Mouse (Mus musculus): ENCODE data around the gene Cdh26. TPM values are rescaled to one million over a fixed set of nuclear protein-coding genes. Genes with fewer than 3 reads are reported as not detected.
A peak's percentile ranks its signal among the peaks of the same experiment; 100 is the strongest.

Cdh26 gene
- polyA plus RNA-seq, 1 experiment from 2014 or later, result 3.9 TPM

DNA sequence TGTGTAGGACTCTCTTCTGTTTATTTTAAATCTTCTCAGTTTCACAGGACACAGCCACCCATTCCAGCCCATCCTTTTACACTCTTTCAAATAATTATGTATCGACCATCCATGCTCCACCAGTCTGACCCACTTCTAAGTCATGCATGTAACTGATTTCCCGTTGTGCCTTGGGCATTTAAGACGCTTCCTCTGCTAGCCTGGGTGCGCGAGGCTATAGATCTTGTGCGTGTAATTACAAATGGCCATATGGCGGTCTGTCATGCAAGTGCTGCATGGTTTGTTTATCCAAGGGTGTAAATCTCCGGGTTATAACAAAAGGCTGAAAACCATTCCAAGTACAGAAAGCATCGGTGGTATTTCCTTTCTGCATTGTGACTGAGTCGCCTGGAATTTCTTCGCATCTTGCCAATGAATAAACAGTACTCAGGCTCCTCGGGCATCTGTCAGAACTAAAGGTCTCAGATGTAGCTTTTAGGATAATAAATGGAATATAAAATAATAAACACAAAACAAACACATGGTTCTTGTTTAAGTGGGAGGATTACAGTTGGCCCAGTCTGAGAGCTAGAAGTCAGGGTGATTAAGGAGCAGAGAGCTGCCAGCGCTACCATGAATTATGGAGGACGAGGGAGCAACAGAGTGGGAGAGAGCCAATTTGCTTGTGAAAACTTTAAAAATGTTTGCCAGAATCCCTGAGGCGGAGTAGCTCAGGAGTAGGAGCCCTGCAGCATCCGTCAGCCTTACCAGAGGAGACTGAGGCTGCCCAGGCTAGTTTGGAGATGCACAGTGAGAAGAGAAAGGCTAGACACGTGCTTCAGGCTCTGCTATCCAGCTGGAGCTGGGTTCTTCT lies 24.6 kb downstream of the Cdh26 start:
- peak; percentile 91 for DNase-seq (ENCODE audit: low spot score)
- 15% methylated on average over 17 of the region's 17 CpGs for WGBS
- H3K27me3 ChIP-seq (replicated peaks; ENCODE audit: control insufficient read depth, insufficient read depth, low read length), result no peaks in the 10 kb centered on the region
- ATAC-seq (ENCODE audit: low read depth), result peak; percentile 87
- H3K9ac ChIP-seq (ENCODE audit: low read depth, low read length), result no peak overlapping the region
- peak overlapping the region; percentile 74 for H3K27ac ChIP-seq (replicated peaks; ENCODE audit: low read depth, low read length)
- no peak overlapping the region for H3K4me3 ChIP-seq (ENCODE audit: low read depth, low read length)
- peak overlapping the region; percentile 35 for H3K4me2 ChIP-seq (ENCODE audit: low read depth, low read length)
- H3K4me1 ChIP-seq (ENCODE audit: control insufficient read depth, insufficient read depth, low read length), result peaks cover 6% of the 10 kb centered on the region
- no peaks in the 10 kb centered on the region for H3K36me3 ChIP-seq (ENCODE audit: control insufficient read depth, insufficient read depth, low read length)
- no peaks in the 10 kb centered on the region for H3K9me3 ChIP-seq (ENCODE audit: control insufficient read depth, low read length)

DNA sequence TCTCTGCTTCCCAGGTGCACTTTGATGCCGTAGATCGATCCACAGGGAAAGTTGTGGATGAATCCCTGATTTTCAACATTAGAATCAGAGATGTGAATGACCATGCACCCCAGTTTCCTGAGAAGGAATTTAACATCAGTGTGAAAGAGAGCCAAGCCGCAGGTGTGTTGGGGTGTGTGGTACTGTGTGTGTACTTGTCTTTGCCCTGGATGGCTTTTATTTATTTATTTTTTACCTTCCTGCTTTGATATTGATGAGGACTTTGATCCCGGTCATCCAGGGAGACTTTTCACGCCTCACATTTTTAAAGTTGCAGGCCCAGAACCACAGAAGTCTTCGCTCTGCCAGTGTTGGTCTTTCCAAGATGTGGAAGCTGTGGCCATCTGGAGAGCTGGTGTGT lies 27.1 kb downstream of the Cdh26 start:
- Histone ChIP-seq H3K4me3 (ENCODE audit: low read depth, low read length) (no peak overlapping the region), H3K9me3 (ENCODE audit: control insufficient read depth, low read length) (no peaks in the 10 kb centered on the region), H3K4me2 (ENCODE audit: low read depth, low read length) (no peak overlapping the region), H3K4me1 (ENCODE audit: control insufficient read depth, insufficient read depth, low read length) (peaks cover 12% of the 10 kb centered on the region), H3K27ac (replicated peaks; ENCODE audit: low read depth, low read length) (no peak overlapping the region), H3K9ac (ENCODE audit: low read depth, low read length) (no peak overlapping the region), H3K27me3 (replicated peaks; ENCODE audit: control insufficient read depth, insufficient read depth, low read length) (no peaks in the 10 kb centered on the region), H3K36me3 (ENCODE audit: control insufficient read depth, insufficient read depth, low read length) (no peaks in the 10 kb centered on the region)
- ATAC-seq (ENCODE audit: low read depth), result no peak
- WGBS, result 92% methylated on average over 6 of the region's 6 CpGs
- DNase-seq (ENCODE audit: low spot score), result no peak

DNA sequence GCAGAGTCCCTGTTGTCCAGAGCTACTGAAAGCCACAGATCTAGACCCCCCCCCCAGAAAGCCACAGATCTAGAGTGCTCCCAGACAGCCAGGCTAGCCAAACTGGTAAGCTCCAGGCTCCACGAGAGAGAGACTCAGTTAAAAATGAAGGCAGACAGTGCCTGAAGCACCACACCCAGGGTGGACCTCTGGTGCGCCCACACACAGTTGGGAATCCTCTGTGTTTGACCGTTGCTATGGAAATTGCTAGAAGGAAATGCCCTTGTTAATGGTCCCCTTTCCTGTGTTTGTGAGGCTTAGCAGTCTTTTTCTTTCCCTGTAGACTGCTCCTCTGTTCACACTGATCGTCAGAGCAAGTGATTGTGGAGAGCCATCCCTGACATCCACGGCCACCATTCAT lies 30.0 kb downstream of the Cdh26 start:
- H3K4me2 ChIP-seq (ENCODE audit: low read depth, low read length), result no peak overlapping the region
- no peak overlapping the region for H3K4me3 ChIP-seq (ENCODE audit: low read depth, low read length)
- H3K27me3 ChIP-seq (replicated peaks; ENCODE audit: control insufficient read depth, insufficient read depth, low read length), result no peaks in the 10 kb centered on the region
- H3K4me1 ChIP-seq (ENCODE audit: control insufficient read depth, insufficient read depth, low read length), result peaks cover 9% of the 10 kb centered on the region
- 58% methylated on average over 5 of the region's 5 CpGs for WGBS
- no peaks in the 10 kb centered on the region for H3K36me3 ChIP-seq (ENCODE audit: control insufficient read depth, insufficient read depth, low read length)
- H3K9me3 ChIP-seq (ENCODE audit: control insufficient read depth, low read length), result no peaks in the 10 kb centered on the region
- no peak overlapping the region for H3K9ac ChIP-seq (ENCODE audit: low read depth, low read length)
- H3K27ac ChIP-seq (replicated peaks; ENCODE audit: low read depth, low read length), result no peak overlapping the region
- peak; percentile 9; the same call in 1 of the 2 replicates for ATAC-seq (ENCODE audit: low read depth)
- DNase-seq (ENCODE audit: low spot score), result no peak

DNA sequence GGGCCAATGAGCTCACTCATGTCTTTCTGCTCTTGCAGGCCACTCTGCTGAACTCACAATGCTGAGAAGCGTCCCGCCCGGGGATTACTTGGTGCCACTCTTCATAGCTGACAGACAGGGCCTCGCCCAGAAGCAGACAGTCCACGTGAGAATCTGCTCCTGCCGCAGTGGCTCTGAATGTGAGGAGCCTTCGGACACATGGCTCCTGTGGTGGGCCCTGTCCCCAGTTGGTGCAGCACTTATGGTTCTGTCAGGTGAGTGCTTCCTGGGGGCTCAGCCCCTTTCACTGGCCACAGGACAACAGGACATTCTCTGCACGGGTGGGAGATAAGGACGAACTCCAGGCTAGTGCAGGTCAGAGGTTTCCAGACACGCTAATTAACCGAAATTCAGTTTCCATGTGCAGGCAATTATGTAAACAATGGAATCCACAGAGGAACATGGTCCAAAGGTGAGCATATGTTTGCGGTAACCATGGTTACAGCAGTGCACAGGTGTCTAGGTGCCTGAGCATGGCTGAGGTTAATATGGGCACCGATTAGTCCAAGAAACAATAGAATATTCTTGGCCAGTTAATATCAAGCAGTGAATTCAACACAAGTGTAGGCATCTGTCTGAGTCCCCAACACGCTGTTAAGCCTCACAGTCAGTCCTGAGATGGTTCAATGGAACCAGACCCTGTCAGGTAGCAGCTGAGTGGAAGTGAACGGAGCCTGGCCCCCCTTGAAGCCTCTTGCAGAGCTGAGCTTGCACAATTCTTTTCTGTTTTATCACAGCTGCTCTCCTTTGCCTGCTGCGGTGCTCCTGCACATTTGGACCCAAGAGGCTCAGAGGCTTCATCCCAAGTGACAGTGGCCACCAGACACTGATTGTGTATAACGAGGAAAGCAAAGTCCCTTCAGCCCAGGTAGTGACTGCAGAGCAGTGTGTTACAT lies 41.5 kb downstream of the Cdh26 start:
- 61% methylated on average over 17 of the region's 17 CpGs for WGBS
- Histone ChIP-seq H3K4me3 (ENCODE audit: low read depth, low read length) (no peak overlapping the region), H3K36me3 (ENCODE audit: control insufficient read depth, insufficient read depth, low read length) (no peaks in the 10 kb centered on the region), H3K27ac (replicated peaks; ENCODE audit: low read depth, low read length) (no peak overlapping the region), H3K4me2 (ENCODE audit: low read depth, low read length) (no peak overlapping the region), H3K9me3 (ENCODE audit: control insufficient read depth, low read length) (no peaks in the 10 kb centered on the region), H3K27me3 (replicated peaks; ENCODE audit: control insufficient read depth, insufficient read depth, low read length) (no peaks in the 10 kb centered on the region), H3K4me1 (ENCODE audit: control insufficient read depth, insufficient read depth, low read length) (no peaks in the 10 kb centered on the region), H3K9ac (ENCODE audit: low read depth, low read length) (no peak overlapping the region)
- ATAC-seq (ENCODE audit: low read depth), result 0 out of 2 replicates have a peak, but pooled peaks have one; percentile 38
- no peak for DNase-seq (ENCODE audit: low spot score)

DNA sequence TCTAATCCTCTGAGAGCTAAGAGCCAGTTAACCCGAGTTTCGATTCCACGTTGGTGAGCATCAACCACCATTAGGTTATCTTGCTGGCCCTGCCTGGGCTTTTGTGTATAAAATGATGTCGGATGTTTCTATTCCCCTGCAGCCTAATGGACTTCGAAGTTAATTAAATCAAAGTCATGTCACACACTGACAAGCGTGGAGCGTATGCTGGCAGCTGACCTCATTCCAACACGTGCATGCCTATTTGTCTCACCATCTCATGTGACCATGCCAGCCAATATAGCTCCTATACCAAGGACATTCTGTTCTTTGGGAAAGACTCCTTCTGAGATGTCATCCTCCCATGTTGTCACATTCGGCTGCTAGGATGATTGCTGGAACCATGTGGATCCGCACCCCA lies 43.6 kb downstream of the Cdh26 start:
- H3K36me3 ChIP-seq (ENCODE audit: control insufficient read depth, insufficient read depth, low read length), result no peaks in the 10 kb centered on the region
- no peak overlapping the region for H3K4me2 ChIP-seq (ENCODE audit: low read depth, low read length)
- H3K9me3 ChIP-seq (ENCODE audit: control insufficient read depth, low read length), result no peaks in the 10 kb centered on the region
- H3K9ac ChIP-seq (ENCODE audit: low read depth, low read length), result no peak overlapping the region
- H3K27me3 ChIP-seq (replicated peaks; ENCODE audit: control insufficient read depth, insufficient read depth, low read length), result no peaks in the 10 kb centered on the region
- DNase-seq (ENCODE audit: low spot score) (no peak), ATAC-seq (ENCODE audit: low read depth) (no peak)
- no peak overlapping the region for H3K4me3 ChIP-seq (ENCODE audit: low read depth, low read length)
- 76% methylated on average over 10 of the region's 10 CpGs for WGBS
- no peaks in the 10 kb centered on the region for H3K4me1 ChIP-seq (ENCODE audit: control insufficient read depth, insufficient read depth, low read length)
- H3K27ac ChIP-seq (replicated peaks; ENCODE audit: low read depth, low read length), result no peak overlapping the region

DNA sequence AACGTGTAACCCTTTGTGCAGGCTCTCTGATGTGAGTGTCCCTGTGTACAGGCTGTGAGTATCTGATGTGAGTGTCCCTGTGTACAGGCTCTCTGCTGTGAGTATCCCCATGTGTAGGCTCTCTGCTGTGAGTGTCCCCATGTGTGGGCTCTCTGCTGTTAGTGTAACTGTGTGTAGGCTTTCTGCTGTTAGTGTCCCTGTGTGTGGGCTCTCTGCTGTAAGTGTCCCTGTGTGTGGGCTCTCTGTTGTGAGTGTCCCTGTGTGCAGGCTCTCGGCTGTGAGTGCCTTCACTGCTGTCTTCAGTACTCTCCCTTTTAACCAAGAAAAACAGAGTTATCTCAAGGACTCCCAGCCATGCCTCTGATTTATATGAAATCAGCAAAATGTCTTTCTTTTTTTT lies 46.9 kb downstream of the Cdh26 start:
- 53% methylated on average over 2 of the region's 2 CpGs for WGBS
- no peak overlapping the region for H3K27ac ChIP-seq (replicated peaks; ENCODE audit: low read depth, low read length)
- H3K36me3 ChIP-seq (ENCODE audit: control insufficient read depth, insufficient read depth, low read length), result no peaks in the 10 kb centered on the region
- H3K27me3 ChIP-seq (replicated peaks; ENCODE audit: control insufficient read depth, insufficient read depth, low read length), result no peaks in the 10 kb centered on the region
- no peak overlapping the region for H3K4me2 ChIP-seq (ENCODE audit: low read depth, low read length)
- no peak overlapping the region for H3K4me3 ChIP-seq (ENCODE audit: low read depth, low read length)
- H3K9me3 ChIP-seq (ENCODE audit: control insufficient read depth, low read length), result no peaks in the 10 kb centered on the region
- ATAC-seq (ENCODE audit: low read depth), result no peak
- no peak overlapping the region for H3K9ac ChIP-seq (ENCODE audit: low read depth, low read length)
- no peak for DNase-seq (ENCODE audit: low spot score)
- no peaks in the 10 kb centered on the region for H3K4me1 ChIP-seq (ENCODE audit: control insufficient read depth, insufficient read depth, low read length)

DNA sequence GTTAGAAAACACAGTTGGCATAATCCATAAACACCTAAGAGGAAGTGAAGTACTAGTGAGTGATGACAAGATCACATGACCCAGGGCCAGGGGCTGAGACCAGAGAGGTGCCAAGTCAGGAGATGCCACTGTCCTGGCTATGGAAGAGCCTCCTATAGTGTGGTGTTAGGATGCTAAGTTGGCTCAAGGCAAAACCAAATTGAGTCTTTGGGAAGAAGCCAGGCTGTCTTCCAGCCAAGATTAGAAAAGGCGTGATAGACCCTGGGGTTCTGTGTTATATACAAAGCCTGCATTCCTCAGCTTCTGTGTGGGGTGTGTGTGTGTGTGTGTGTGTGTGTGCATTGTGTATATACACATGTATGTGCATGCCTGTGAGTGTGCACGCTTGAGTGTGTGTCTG lies 48.7 kb downstream of the Cdh26 start:
- Histone ChIP-seq H3K4me2 (ENCODE audit: low read depth, low read length) (no peak overlapping the region), H3K9me3 (ENCODE audit: control insufficient read depth, low read length) (no peaks in the 10 kb centered on the region), H3K4me3 (ENCODE audit: low read depth, low read length) (no peak overlapping the region), H3K27me3 (replicated peaks; ENCODE audit: control insufficient read depth, insufficient read depth, low read length) (no peaks in the 10 kb centered on the region), H3K36me3 (ENCODE audit: control insufficient read depth, insufficient read depth, low read length) (no peaks in the 10 kb centered on the region), H3K4me1 (ENCODE audit: control insufficient read depth, insufficient read depth, low read length) (no peaks in the 10 kb centered on the region), H3K9ac (ENCODE audit: low read depth, low read length) (no peak overlapping the region), H3K27ac (replicated peaks; ENCODE audit: low read depth, low read length) (no peak overlapping the region)
- DNase-seq (ENCODE audit: low spot score), result no peak
- WGBS, result 80% methylated on average over 2 of the region's 2 CpGs
- no peak for ATAC-seq (ENCODE audit: low read depth)

DNA sequence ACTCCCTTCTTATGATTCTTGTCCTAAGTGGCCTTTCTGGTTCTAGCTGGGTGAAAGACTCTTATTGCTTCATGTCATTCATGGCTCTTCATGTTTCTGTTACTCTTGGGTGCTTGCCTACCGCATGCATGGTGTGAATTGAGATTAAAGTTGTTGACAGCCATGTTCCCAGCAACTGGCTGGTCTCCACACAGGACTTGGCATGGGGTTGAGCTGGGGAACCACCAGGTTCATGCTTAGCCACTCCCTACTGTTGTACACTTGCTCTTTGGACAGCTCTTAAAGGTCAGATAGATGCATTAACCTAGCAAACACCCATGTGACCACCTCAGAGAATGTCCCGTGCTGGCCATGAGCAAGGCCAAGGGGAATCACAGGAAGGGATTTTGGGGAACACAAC lies 50.6 kb downstream of the Cdh26 start:
- no peaks in the 10 kb centered on the region for H3K36me3 ChIP-seq (ENCODE audit: control insufficient read depth, insufficient read depth, low read length)
- DNase-seq (ENCODE audit: low spot score) (no peak), ATAC-seq (ENCODE audit: low read depth) (no peak)
- no peaks in the 10 kb centered on the region for H3K27me3 ChIP-seq (replicated peaks; ENCODE audit: control insufficient read depth, insufficient read depth, low read length)
- H3K4me3 ChIP-seq (ENCODE audit: low read depth, low read length), result no peak overlapping the region
- H3K9me3 ChIP-seq (ENCODE audit: control insufficient read depth, low read length), result no peaks in the 10 kb centered on the region
- no peaks in the 10 kb centered on the region for H3K4me1 ChIP-seq (ENCODE audit: control insufficient read depth, insufficient read depth, low read length)
- H3K27ac ChIP-seq (replicated peaks; ENCODE audit: low read depth, low read length), result no peak overlapping the region
- WGBS, result 79% methylated on average over 2 of the region's 2 CpGs
- H3K4me2 ChIP-seq (ENCODE audit: low read depth, low read length), result no peak overlapping the region
- H3K9ac ChIP-seq (ENCODE audit: low read depth, low read length), result no peak overlapping the region
